Mouse (Mus musculus) v-Abl transformed pro-B cells (cell line): ENCODE data around the gene Tmem117.

Experiments used
- in situ Hi-C, 2 experiments: fragments of 400-800 bp; cut with MboI; formaldehyde crosslinking; loops; one replicate each; pipeline ENCODE4 v1.15.1; 2025; ENCODE audit not compliant: unreplicated experiment in 2 of 2

The Tmem117 gene

GRCm38 (mm10) chr15:94864134-94864533, 235.1 kb downstream of the Tmem117 start:
- in situ Hi-C loops, result no loop called here

- in situ Hi-C loops, result no loop called here
Measured at GRCm38 (mm10) chr15:94868372-94868771, 239.3 kb downstream of the Tmem117 start.

GRCm38 (mm10) chr15:94885026-94885425, 256.0 kb downstream of the Tmem117 start:
- in situ Hi-C loops, result no loop called here

- in situ Hi-C loops, result no loop called here
Measured at GRCm38 (mm10) chr15:94893201-94893600, 264.2 kb downstream of the Tmem117 start.

- in situ Hi-C loops, result no loop called here
Measured at GRCm38 (mm10) chr15:94894086-94894485, 265.1 kb downstream of the Tmem117 start.

- in situ Hi-C loops, result no loop called here
Measured at GRCm38 (mm10) chr15:94895681-94896080, 266.6 kb downstream of the Tmem117 start.

GRCm38 (mm10) chr15:94903188-94903587, 274.2 kb downstream of the Tmem117 start:
- in situ Hi-C loops, result no loop called here

GRCm38 (mm10) chr15:94904672-94905407, 275.8 kb downstream of the Tmem117 start:
- in situ Hi-C loops, result no loop called here

- in situ Hi-C loops, result no loop called here
Measured at GRCm38 (mm10) chr15:94921672-94922071, 292.6 kb downstream of the Tmem117 start.

- in situ Hi-C loops, result no loop called here
Measured at GRCm38 (mm10) chr15:94927986-94928385, 299.0 kb downstream of the Tmem117 start.

- in situ Hi-C loops, result no loop called here
Measured at GRCm38 (mm10) chr15:94930743-94931142, 301.7 kb downstream of the Tmem117 start.

GRCm38 (mm10) chr15:94933044-94933443, 304.0 kb downstream of the Tmem117 start:
- in situ Hi-C loops, result no loop called here

GRCm38 (mm10) chr15:94933480-94933879, 304.4 kb downstream of the Tmem117 start:
- in situ Hi-C loops, result no loop called here

GRCm38 (mm10) chr15:94941954-94942353, 312.9 kb downstream of the Tmem117 start:
- in situ Hi-C loops, result no loop called here

- in situ Hi-C loops, result no loop called here
Measured at GRCm38 (mm10) chr15:94942465-94942864, 313.4 kb downstream of the Tmem117 start.

- in situ Hi-C loops, result no loop called here
Measured at GRCm38 (mm10) chr15:94943891-94944290, 314.9 kb downstream of the Tmem117 start.

GRCm38 (mm10) chr15:94951382-94952048, 322.5 kb downstream of the Tmem117 start:
- in situ Hi-C loops, result no loop called here

GRCm38 (mm10) chr15:94956697-94957096, 327.7 kb downstream of the Tmem117 start:
- in situ Hi-C loops, result no loop called here

- in situ Hi-C loops, result no loop called here
Measured at GRCm38 (mm10) chr15:94957202-94957601, 328.2 kb downstream of the Tmem117 start.

GRCm38 (mm10) chr15:94967004-94967403, 338.0 kb downstream of the Tmem117 start:
- in situ Hi-C loops, result no loop called here

- in situ Hi-C loops, result no loop called here
Measured at GRCm38 (mm10) chr15:94968403-94969180, 339.6 kb downstream of the Tmem117 start.
